8 mouse cellular contexts compared by ENCODE assay signal in genomic region chr11:22286885-22287512, GRCm38 (mm10). TPM values are rescaled to one million over a fixed set of nuclear protein-coding genes. Genes with fewer than 3 reads are reported as not detected.
DNase-seq lines count a peak whose midpoint lies in the region; ATAC-seq lines count a peak whose summit lies in the region.

No protein-coding gene starts in this region.

- no peaks in the 10 kb centered on the region for H3K27me3 ChIP-seq in hindbrain, embryonic 12.5 days

- H3K4me1 ChIP-seq in hindbrain, embryonic 12.5 days: peaks cover 23% of the 10 kb centered on the region

- H3K36me3 ChIP-seq in hindbrain, embryonic 12.5 days: peaks cover 7% of the 10 kb centered on the region

- DNase-seq in NIH3T3 (ENCODE audit: low read depth): peak; percentile 98
- peak; percentile 97 to 98 for DNase-seq in cerebellum, postnatal 10 days
- DNase-seq in frontal cortex, postnatal 10 days (ENCODE audit: low spot score in 2 of 2): peak; percentile 93 to 96
- DNase-seq in layer of hippocampus, postnatal 14 days (ENCODE audit: low spot score in 2 of 2): peak; percentile 95 to 97
- peak; percentile 95 for DNase-seq in lung, postnatal 14 days
- peak; percentile 94 for DNase-seq in retina, adult 2 months (ENCODE audit: low read depth, low spot score)
- peak; percentile 95 to 96 for DNase-seq in thymus, postnatal 36 days

- ATAC-seq in hindbrain, embryonic 12.5 days (ENCODE audit: low FRiP score): peak; percentile 100

- WGBS in hindbrain, embryonic 12.5 days: 1% methylated on average over 36 of the region's 43 CpGs

- peak overlapping the region; percentile 94 for H3K27ac ChIP-seq in hindbrain, embryonic 12.5 days

- peak overlapping the region; percentile 72 for H3K4me2 ChIP-seq in hindbrain, embryonic 12.5 days (replicated peaks)

- H3K4me3 ChIP-seq in hindbrain, embryonic 12.5 days: peak overlapping the region; percentile 77

- H3K9me3 ChIP-seq in hindbrain, embryonic 12.5 days (replicated peaks): no peaks in the 10 kb centered on the region

- H3K9ac ChIP-seq in hindbrain, embryonic 12.5 days: peak overlapping the region; percentile 86

RNA-seq across cellular contexts. Expression of gene Ehbp1, which starts 55.1 kb away (rescaled TPM):
- 19.6 and 20.4 TPM in 2 replicates for polyA plus RNA-seq in hindbrain, embryonic 12.5 days (2016; fragmentation: Nextera tagmentation; extraction: Ambion mirVana)
- 10 to 100 TPM; 52.8 to 53.3 TPM for total RNA-seq in layer of hippocampus, postnatal 14 days (2021)

Comparison
In these comparisons a context has a peak if more than half of its experiments do, and no peak if none do; other contexts are left out.
1. Peak in every context shown above with its lines: DNase-seq, ATAC-seq, H3K4me3 ChIP-seq and H3K27ac ChIP-seq.